Mouse (Mus musculus) stomach, embryonic 16.5 days (tissue): Measurements from ENCODE around the gene Fos. TPM values are rescaled to one million over a fixed set of nuclear protein-coding genes. Genes with fewer than 3 reads are reported as not detected.

Experiments used
- ATAC-seq: fragments of 200-750 bp; cut with Nextera tagmentation; 2 replicates; pipeline ENCODE4 v1.8.0; 2017; ENCODE audit warnings: moderate number of reproducible peaks, moderate TSS enrichment; ENCODE audit not compliant: insufficient read depth, low FRiP score
- H3K27ac ChIP-seq: fragments of 300-500 bp; sonication (generic); 2 replicates; pipeline ENCODE4 v1.5.1; 2014; ENCODE audit warnings: low read length
- H3K27me3 ChIP-seq: fragments of 300-500 bp; sonication (generic); 2 replicates; pipeline ENCODE4 v1.6.1; 2014; ENCODE audit warnings: low read length, control low read depth, mixed read lengths; ENCODE audit not compliant: control insufficient read depth, insufficient read depth
- H3K36me3 ChIP-seq: fragments of 300-500 bp; sonication (generic); 2 replicates; pipeline ENCODE4 v1.6.1; 2014; ENCODE audit warnings: low read length; ENCODE audit not compliant: control insufficient read depth, insufficient read depth
- H3K4me1 ChIP-seq: fragments of 300-500 bp; sonication (generic); 2 replicates; pipeline ENCODE4 v1.6.1; 2014; ENCODE audit warnings: low read length, control low read depth, mixed read lengths; ENCODE audit not compliant: control insufficient read depth, insufficient read depth
- H3K4me2 ChIP-seq: fragments of 300-500 bp; sonication (generic); 2 replicates; pipeline ENCODE4 v1.6.1; 2014; ENCODE audit warnings: low read depth, low read length, mixed read lengths
- H3K4me3 ChIP-seq: fragments of 300-500 bp; sonication (generic); replicated peaks from 2 replicates; pipeline ENCODE4 v1.5.1; 2014; ENCODE audit warnings: mild to moderate bottlenecking, low read length
- H3K9ac ChIP-seq: fragments of 300-500 bp; sonication (generic); 2 replicates; pipeline ENCODE4 v1.6.1; 2014; ENCODE audit warnings: low read length
- H3K9me3 ChIP-seq: fragments of 300-500 bp; sonication (generic); replicated peaks from 2 replicates; pipeline ENCODE4 v1.6.1; 2016; ENCODE audit warnings: low read length, control low read depth; ENCODE audit not compliant: control insufficient read depth
- WGBS: fragments of 180-500 bp; shearing (Covaris S2); extraction: QIAGEN DNeasy Blood & Tissue Kit; methylation state at CpG from one replicate; pipeline ENCODE4 v1.1.7; 2014; 5-methylcytosine and 5-hydroxymethylcytosine counted together
- polyA plus RNA-seq: library from polyadenylated mRNA; unstranded; fragments of >200 nt; fragmentation: Nextera tagmentation; extraction: Ambion mirVana; gene quantifications from 2 replicates; pipeline ENCODE4 v1.2.1, GENCODE M21; 2015

Fos gene
- polyA plus RNA-seq, 1 experiment from 2014 or later, result 16.1 TPM

- H3K27me3 ChIP-seq, result peaks cover 3% of the 10 kb centered on the region; the same call in 1 of the 2 replicates
- ATAC-seq, result no peak
- H3K9me3 ChIP-seq, result no peaks in the 10 kb centered on the region
- no peak overlapping the region for H3K4me2 ChIP-seq
- H3K4me3 ChIP-seq, result no peak overlapping the region
- WGBS, result 67% methylated on average over 7 of the region's 7 CpGs
- H3K9ac ChIP-seq, result no peak overlapping the region
- peaks cover 10% of the 10 kb centered on the region; the same call in 1 of the 2 replicates for H3K4me1 ChIP-seq
- no peak overlapping the region for H3K27ac ChIP-seq
- H3K36me3 ChIP-seq, result no peaks in the 10 kb centered on the region
Observed at GRCm38 (mm10) chr12:85478696-85479095, 5.0 kb downstream of the Fos start.

- peaks cover 10% of the 10 kb centered on the region; the same call in 1 of the 2 replicates for H3K4me1 ChIP-seq
Observed at GRCm38 (mm10) chr12:85479190-85479589, 5.5 kb downstream of the Fos start.

GRCm38 (mm10) chr12:85483155-85483554 is 9.5 kb downstream of the Fos start:
- no peaks in the 10 kb centered on the region for H3K36me3 ChIP-seq
- WGBS, result 33% methylated on average over 4 of the region's 4 CpGs
- H3K4me3 ChIP-seq, result no peak overlapping the region
- no peak for ATAC-seq
- no peaks in the 10 kb centered on the region for H3K9me3 ChIP-seq
- no peak overlapping the region for H3K9ac ChIP-seq
- no peaks in the 10 kb centered on the region for H3K27me3 ChIP-seq
- no peak overlapping the region for H3K4me2 ChIP-seq
- no peak overlapping the region for H3K27ac ChIP-seq
- peaks cover 11% of the 10 kb centered on the region for H3K4me1 ChIP-seq

More at GRCm38 (mm10) chr12:85479190-85479589, 5.5 kb downstream of the Fos start:
- 43% methylated on average over 3 of the region's 3 CpGs for WGBS
- H3K36me3 ChIP-seq, result no peaks in the 10 kb centered on the region
- peaks cover 3% of the 10 kb centered on the region; the same call in 1 of the 2 replicates for H3K27me3 ChIP-seq
- H3K4me2 ChIP-seq, result no peak overlapping the region
- H3K9ac ChIP-seq, result no peak overlapping the region
- H3K9me3 ChIP-seq, result no peaks in the 10 kb centered on the region
- no peak overlapping the region for H3K27ac ChIP-seq
- no peak for ATAC-seq
- H3K4me3 ChIP-seq, result no peak overlapping the region

GRCm38 (mm10) chr12:85484655-85485054 is 11.0 kb downstream of the Fos start:
- Histone ChIP-seq H3K4me2 (no peak overlapping the region), H3K27ac (no peak overlapping the region), H3K36me3 (no peaks in the 10 kb centered on the region), H3K4me1 (peaks cover 11% of the 10 kb centered on the region), H3K9ac (no peak overlapping the region), H3K27me3 (no peaks in the 10 kb centered on the region), H3K4me3 (no peak overlapping the region), H3K9me3 (no peaks in the 10 kb centered on the region)
- no peak for ATAC-seq
- WGBS, result 44% methylated on average over 2 of the region's 2 CpGs

- Histone ChIP-seq H3K4me1 (peaks cover 11% of the 10 kb centered on the region), H3K27me3 (no peaks in the 10 kb centered on the region), H3K9ac (peak overlapping the region; percentile 80), H3K9me3 (no peaks in the 10 kb centered on the region), H3K36me3 (no peaks in the 10 kb centered on the region), H3K4me3 (peak overlapping the region; percentile 75), H3K27ac (peak overlapping the region; percentile 80), H3K4me2 (peak overlapping the region; percentile 90)
- under 1% methylated on average over 52 of the region's 52 CpGs for WGBS
- ATAC-seq, result peak; percentile 95
Observed at GRCm38 (mm10) chr12:85485890-85486765, 12.4 kb downstream of the Fos start.

GRCm38 (mm10) chr12:85486766-85487069 is 13.0 kb downstream of the Fos start:
- Histone ChIP-seq H3K4me1 (peaks cover 11% of the 10 kb centered on the region), H3K4me3 (peak overlapping the region; percentile 75), H3K27ac (peak overlapping the region; percentile 67; the same call in 1 of the 2 replicates), H3K36me3 (no peaks in the 10 kb centered on the region), H3K9ac (peak overlapping the region; percentile 80), H3K27me3 (no peaks in the 10 kb centered on the region), H3K4me2 (peak overlapping the region; percentile 90), H3K9me3 (no peaks in the 10 kb centered on the region)
- under 1% methylated on average over 20 of the region's 20 CpGs for WGBS
- no peak for ATAC-seq

- 2% methylated on average over 12 of the region's 12 CpGs for WGBS
- H3K27ac ChIP-seq, result peak overlapping the region; percentile 43
- no peak for ATAC-seq
- peak overlapping the region; percentile 12 for H3K9ac ChIP-seq
- H3K36me3 ChIP-seq, result no peaks in the 10 kb centered on the region
- peaks cover 11% of the 10 kb centered on the region for H3K4me1 ChIP-seq
- H3K9me3 ChIP-seq, result no peaks in the 10 kb centered on the region
- H3K4me2 ChIP-seq, result peak overlapping the region; percentile 90
- peak overlapping the region; percentile 75 for H3K4me3 ChIP-seq
- no peaks in the 10 kb centered on the region for H3K27me3 ChIP-seq
Observed at GRCm38 (mm10) chr12:85487545-85488141, 14.0 kb downstream of the Fos start.

GRCm38 (mm10) chr12:85489232-85489886 is 15.7 kb downstream of the Fos start:
- Histone ChIP-seq H3K4me2 (no peak overlapping the region), H3K36me3 (no peaks in the 10 kb centered on the region), H3K27ac (peak overlapping the region; percentile 42), H3K4me3 (no peak overlapping the region), H3K9ac (no peak overlapping the region), H3K27me3 (no peaks in the 10 kb centered on the region), H3K4me1 (peaks cover 11% of the 10 kb centered on the region), H3K9me3 (no peaks in the 10 kb centered on the region)
- 72% methylated on average over 7 of the region's 7 CpGs for WGBS
- no peak for ATAC-seq
